Mouse (Mus musculus) heart, embryonic 16.5 days (tissue): ENCODE data around the gene Slc26a3. TPM values are rescaled to one million over a fixed set of nuclear protein-coding genes. Genes with fewer than 3 reads are reported as not detected.

Experiments
- ATAC-seq: fragments of 200-750 bp; cut with Nextera tagmentation; replicated peaks from 2 replicates; pipeline ENCODE4 v1.8.0; 2017; ENCODE audit warnings: moderate number of reproducible peaks; ENCODE audit not compliant: insufficient read depth, low FRiP score; ENCODE audit errors: extremely low read depth
- H3K27ac ChIP-seq: fragments of 300-500 bp; sonication (generic); 2 replicates; pipeline ENCODE4 v1.5.1; 2014; ENCODE audit warnings: mild to moderate bottlenecking, low read length, control low read depth, moderate library complexity
- H3K27me3 ChIP-seq: fragments of 300-500 bp; sonication (generic); 2 replicates; pipeline ENCODE4 v1.6.1; 2014; ENCODE audit warnings: low read length, mixed read lengths; ENCODE audit not compliant: control insufficient read depth, insufficient read depth
- H3K36me3 ChIP-seq: fragments of 300-500 bp; sonication (generic); 2 replicates; pipeline ENCODE4 v1.6.1; 2014; ENCODE audit not compliant: control insufficient read depth, insufficient read depth
- H3K4me1 ChIP-seq: fragments of 300-500 bp; sonication (generic); 2 replicates; pipeline ENCODE4 v1.6.1; 2014; ENCODE audit warnings: low read length, mixed read lengths; ENCODE audit not compliant: control insufficient read depth, insufficient read depth
- H3K4me2 ChIP-seq: fragments of 300-500 bp; sonication (generic); 2 replicates; pipeline ENCODE4 v1.6.1; 2014; ENCODE audit warnings: low read depth, mild to moderate bottlenecking, control low read depth, low read length
- H3K4me3 ChIP-seq: fragments of 300-500 bp; sonication (generic); 2 replicates; pipeline ENCODE4 v1.5.1; 2014; ENCODE audit warnings: mild to moderate bottlenecking, control low read depth, low read length
- H3K9ac ChIP-seq: fragments of 300-500 bp; sonication (generic); 2 replicates; pipeline ENCODE4 v1.6.1; 2014; ENCODE audit warnings: low read length, control low read depth
- H3K9me3 ChIP-seq: fragments of 300-500 bp; sonication (generic); replicated peaks from 2 replicates; pipeline ENCODE4 v1.6.1; 2016; ENCODE audit warnings: low read length; ENCODE audit not compliant: control insufficient read depth
- WGBS: fragments of 180-500 bp; shearing (Covaris S2); extraction: QIAGEN DNeasy Blood & Tissue Kit; methylation state at CpG from one replicate; pipeline ENCODE4 v1.1.7; 2014; 5-methylcytosine and 5-hydroxymethylcytosine counted together
- polyA plus RNA-seq: library from polyadenylated mRNA; unstranded; fragments of >200 nt; fragmentation: Nextera tagmentation; extraction: Ambion mirVana; gene quantifications from 2 replicates; pipeline ENCODE4 v1.2.1, GENCODE M21; 2015

Slc26a3 gene
- polyA plus RNA-seq, 1 experiment from 2014 or later: 0.33 TPM

DNA sequence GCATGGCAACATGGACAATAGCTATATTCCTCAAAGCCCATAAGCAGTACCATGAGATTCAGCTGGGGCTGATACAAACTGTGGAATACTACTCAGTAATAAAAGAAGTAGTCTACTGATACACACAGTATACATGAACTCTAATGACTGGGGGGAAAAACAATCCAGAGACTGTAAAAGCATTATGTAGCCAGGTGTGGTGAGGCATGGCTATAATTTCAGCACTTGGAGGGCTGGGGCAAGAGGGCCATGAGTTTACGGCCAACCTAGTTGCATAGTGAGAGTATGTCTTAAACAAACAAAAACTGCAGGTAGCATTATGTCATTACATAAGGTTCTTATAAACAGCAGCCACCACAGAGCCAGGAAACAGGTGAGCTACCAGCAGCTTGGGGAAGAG, 10.2 kb downstream of the Slc26a3 start:
- Histone ChIP-seq H3K4me1 (no peaks in the 10 kb centered on the region), H3K9ac (no peak overlapping the region), H3K9me3 (no peaks in the 10 kb centered on the region), H3K27me3 (no peaks in the 10 kb centered on the region), H3K4me2 (no peak overlapping the region), H3K4me3 (no peak overlapping the region), H3K27ac (no peak overlapping the region), H3K36me3 (no peaks in the 10 kb centered on the region)
- WGBS: 85% methylated on average over 1 of the region's 1 CpGs
- no peak for ATAC-seq

DNA sequence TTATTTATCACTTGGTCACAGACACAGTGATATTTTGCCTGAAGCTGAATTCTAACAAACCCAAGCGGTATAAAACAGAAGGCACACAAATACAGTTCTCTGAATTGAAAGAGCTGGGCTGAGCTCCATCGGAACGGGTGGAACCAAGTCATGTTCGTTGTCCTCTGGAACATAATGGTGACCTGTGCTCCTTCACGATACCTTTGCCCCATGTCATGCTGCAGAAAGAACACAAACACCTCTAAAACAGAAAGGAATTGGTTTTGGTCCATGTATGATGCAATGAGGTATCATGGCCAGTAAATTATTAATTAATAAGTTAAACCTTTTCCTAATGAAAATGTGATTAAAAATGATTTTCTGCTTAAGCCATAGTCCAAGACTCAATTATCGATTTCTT, 11.3 kb downstream of the Slc26a3 start:
- Histone ChIP-seq H3K36me3 (no peaks in the 10 kb centered on the region), H3K27me3 (no peaks in the 10 kb centered on the region), H3K4me2 (no peak overlapping the region), H3K4me1 (no peaks in the 10 kb centered on the region), H3K9ac (no peak overlapping the region), H3K27ac (no peak overlapping the region), H3K9me3 (no peaks in the 10 kb centered on the region), H3K4me3 (no peak overlapping the region)
- no peak for ATAC-seq
- WGBS: 88% methylated on average over 6 of the region's 6 CpGs

DNA sequence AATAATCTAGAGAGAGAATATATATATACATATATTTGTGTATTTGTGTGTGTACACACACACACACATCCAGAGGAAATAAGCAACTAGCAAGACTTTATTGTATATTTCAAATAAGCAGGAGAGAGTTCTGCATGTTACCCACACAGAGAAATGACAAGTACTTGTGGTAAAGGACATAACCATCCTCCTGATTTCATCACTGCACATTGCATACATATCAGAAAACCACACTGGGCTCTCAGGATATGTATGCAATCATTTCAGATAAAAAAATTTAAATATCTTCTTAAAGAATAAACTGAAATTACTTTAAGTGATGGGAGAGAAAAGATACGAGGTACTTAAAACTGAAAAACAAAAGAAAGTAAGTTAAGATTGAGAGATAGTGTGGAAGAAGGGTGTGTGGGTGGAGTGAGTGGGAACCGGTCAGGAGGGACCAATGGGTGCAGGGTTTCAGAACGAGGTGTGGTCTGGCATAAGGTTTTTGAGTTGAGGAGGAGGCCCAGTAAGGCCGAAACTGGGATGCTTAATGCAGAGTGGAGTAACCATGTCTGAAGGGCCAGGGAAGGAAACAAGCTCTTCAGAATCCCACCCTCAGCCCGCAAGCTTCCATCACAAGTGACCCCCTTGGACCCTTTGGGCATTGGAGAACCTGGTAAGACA, 14.0 kb downstream of the Slc26a3 start:
- no peaks in the 10 kb centered on the region for H3K27me3 ChIP-seq
- no peak overlapping the region for H3K9ac ChIP-seq
- ATAC-seq: no peak
- H3K9me3 ChIP-seq: no peaks in the 10 kb centered on the region
- no peak overlapping the region for H3K27ac ChIP-seq
- H3K4me1 ChIP-seq: no peaks in the 10 kb centered on the region
- H3K36me3 ChIP-seq: no peaks in the 10 kb centered on the region
- 66% methylated on average over 5 of the region's 5 CpGs for WGBS
- no peak overlapping the region for H3K4me3 ChIP-seq
- no peak overlapping the region for H3K4me2 ChIP-seq

DNA sequence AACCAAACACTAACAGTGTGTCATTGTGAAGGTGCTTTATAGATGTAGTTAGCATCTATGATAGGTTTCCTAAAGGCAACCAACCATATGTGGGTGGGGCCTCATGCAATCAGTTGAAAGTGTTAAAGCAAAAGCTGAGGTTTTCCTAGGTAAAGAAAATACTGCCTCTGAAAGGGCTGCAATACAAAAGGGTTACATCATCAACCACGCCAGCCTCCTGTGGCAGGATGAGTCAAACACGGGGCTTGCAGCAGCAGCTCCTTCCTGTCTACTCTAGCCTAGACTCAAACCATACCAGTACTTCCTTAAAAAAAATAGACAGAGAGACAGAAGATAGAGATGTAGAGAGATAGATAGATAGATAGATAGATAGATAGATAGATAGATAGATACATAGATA, 25.3 kb downstream of the Slc26a3 start:
- H3K27me3 ChIP-seq: no peaks in the 10 kb centered on the region
- no peak overlapping the region for H3K4me2 ChIP-seq
- H3K27ac ChIP-seq: no peak overlapping the region
- H3K36me3 ChIP-seq: no peaks in the 10 kb centered on the region
- no peak overlapping the region for H3K4me3 ChIP-seq
- no peaks in the 10 kb centered on the region for H3K9me3 ChIP-seq
- no peak overlapping the region for H3K9ac ChIP-seq
- 55% methylated on average over 2 of the region's 2 CpGs for WGBS
- no peak for ATAC-seq
- no peaks in the 10 kb centered on the region for H3K4me1 ChIP-seq

DNA sequence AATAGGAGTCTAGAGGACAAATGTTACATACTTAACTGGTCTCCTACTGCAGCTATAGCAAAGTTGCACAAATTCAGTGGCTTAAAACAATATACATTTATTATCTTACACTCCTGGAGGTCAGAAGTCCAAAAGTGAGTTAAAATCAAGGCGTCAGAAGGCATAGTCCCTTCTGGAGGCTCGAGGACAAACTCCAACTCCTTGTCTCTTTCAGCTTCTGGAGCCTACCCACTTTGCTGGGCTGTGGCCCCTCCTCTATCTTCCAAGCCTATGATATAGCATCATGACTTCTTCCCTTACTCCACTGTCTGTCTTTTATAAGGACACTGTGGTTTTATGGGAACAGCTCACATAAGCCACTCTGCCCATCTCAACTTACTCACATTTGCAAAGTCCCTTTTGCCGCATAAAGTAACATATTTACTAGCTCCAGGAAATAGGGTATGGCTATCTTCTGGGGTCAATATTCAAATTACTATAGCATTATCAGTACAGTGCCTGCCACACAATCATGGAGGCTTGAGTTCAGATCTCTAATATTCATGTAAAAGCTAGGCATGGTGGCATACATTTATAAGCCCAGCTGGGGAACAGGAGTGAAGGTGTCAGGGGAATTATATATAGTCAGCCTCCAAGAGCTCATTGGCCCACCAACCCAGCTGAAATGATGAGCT, 31.4 kb downstream of the Slc26a3 start:
- ATAC-seq: no peak
- no peaks in the 10 kb centered on the region for H3K27me3 ChIP-seq
- H3K4me1 ChIP-seq: peaks cover 2% of the 10 kb centered on the region; the same call in 1 of the 2 replicates
- H3K36me3 ChIP-seq: no peaks in the 10 kb centered on the region
- no peak overlapping the region for H3K27ac ChIP-seq
- WGBS: 68% methylated on average over 3 of the region's 3 CpGs
- H3K9ac ChIP-seq: no peak overlapping the region
- H3K4me3 ChIP-seq: no peak overlapping the region
- no peaks in the 10 kb centered on the region for H3K9me3 ChIP-seq
- no peak overlapping the region for H3K4me2 ChIP-seq

DNA sequence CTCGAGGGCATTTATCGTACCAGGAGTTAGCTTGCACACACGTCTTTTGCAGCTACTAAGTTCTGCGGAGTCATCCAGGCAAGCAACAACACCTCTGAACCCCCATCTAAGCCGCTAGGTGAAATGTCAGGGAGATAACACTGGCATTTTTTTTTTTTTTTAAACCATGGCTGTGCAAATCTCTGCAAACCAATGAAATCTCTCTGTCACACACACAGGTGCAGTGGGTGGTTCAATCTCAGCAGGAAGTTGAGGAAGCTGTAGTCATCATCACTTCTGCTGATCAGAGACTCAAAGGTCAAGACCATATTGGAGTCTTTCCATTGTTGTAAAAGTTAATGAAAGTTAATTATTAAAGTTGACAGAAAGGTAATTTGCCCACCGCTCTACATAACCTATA, 47.1 kb downstream of the Slc26a3 start:
- 57% methylated on average over 6 of the region's 6 CpGs for WGBS
- Histone ChIP-seq H3K9me3 (no peaks in the 10 kb centered on the region), H3K27me3 (peaks cover under 1% of the 10 kb centered on the region; the same call in 1 of the 2 replicates), H3K27ac (no peak overlapping the region), H3K36me3 (no peaks in the 10 kb centered on the region), H3K4me3 (no peak overlapping the region), H3K4me2 (no peak overlapping the region), H3K4me1 (no peaks in the 10 kb centered on the region), H3K9ac (no peak overlapping the region)
- ATAC-seq: no peak

DNA sequence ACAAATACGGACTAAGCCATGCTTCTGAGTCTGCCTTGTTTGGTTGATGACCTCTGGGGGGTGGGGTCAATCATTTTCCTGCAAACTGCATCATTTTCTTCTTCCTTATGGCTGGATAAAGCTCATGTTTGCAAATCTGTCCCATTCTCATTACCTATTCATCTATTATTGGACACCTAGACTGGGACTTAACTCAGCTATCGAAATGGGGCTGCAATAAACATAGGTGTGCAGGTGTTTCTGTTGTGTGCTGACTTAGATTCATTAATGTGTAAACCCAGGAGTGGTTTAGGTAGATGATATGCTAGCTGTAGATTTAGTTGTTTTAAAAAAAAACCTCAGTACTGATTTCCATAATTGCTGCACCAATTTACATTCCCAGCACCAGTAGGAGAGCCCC, 48.9 kb downstream of the Slc26a3 start:
- H3K4me3 ChIP-seq: no peak overlapping the region
- H3K4me2 ChIP-seq: no peak overlapping the region
- H3K9ac ChIP-seq: no peak overlapping the region
- no peaks in the 10 kb centered on the region for H3K36me3 ChIP-seq
- WGBS: 80% methylated on average over 2 of the region's 2 CpGs
- H3K27me3 ChIP-seq: peaks cover 2% of the 10 kb centered on the region; the same call in 1 of the 2 replicates
- peaks cover 7% of the 10 kb centered on the region; the same call in 1 of the 2 replicates for H3K4me1 ChIP-seq
- no peak overlapping the region for H3K27ac ChIP-seq
- no peak for ATAC-seq
- H3K9me3 ChIP-seq: no peaks in the 10 kb centered on the region

DNA sequence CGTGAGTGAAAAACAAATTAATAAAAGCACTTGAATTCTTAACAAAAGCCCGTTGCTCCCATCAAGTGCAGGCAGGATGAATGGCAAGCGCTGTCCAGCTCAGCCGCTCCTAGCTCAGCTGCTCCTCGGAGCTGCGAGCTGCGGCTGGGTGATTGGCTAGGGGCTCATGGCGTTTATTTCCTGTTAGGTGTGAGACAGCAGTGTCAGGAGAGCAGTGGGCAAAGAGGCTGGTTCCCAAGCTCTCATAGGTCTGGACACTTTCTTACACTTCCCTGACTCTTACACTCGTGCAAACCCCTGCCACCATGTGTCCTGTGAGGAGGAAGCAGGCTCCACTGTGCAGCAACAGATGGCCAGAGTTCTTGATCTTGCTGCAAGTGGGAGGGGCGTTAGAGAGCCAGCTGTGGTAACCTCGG, 53.5 kb downstream of the Slc26a3 start:
- H3K9me3 ChIP-seq: no peaks in the 10 kb centered on the region
- peaks cover 7% of the 10 kb centered on the region; the same call in 1 of the 2 replicates for H3K4me1 ChIP-seq
- H3K27ac ChIP-seq: no peak overlapping the region
- peaks cover 2% of the 10 kb centered on the region; the same call in 1 of the 2 replicates for H3K27me3 ChIP-seq
- H3K36me3 ChIP-seq: no peaks in the 10 kb centered on the region
- ATAC-seq: peak; percentile 67; the same call in 1 of the 2 replicates
- peak overlapping the region; percentile 71 for H3K4me2 ChIP-seq
- no peak overlapping the region for H3K9ac ChIP-seq
- H3K4me3 ChIP-seq: peak overlapping the region; percentile 38
- WGBS: 1% methylated on average over 11 of the region's 11 CpGs

DNA sequence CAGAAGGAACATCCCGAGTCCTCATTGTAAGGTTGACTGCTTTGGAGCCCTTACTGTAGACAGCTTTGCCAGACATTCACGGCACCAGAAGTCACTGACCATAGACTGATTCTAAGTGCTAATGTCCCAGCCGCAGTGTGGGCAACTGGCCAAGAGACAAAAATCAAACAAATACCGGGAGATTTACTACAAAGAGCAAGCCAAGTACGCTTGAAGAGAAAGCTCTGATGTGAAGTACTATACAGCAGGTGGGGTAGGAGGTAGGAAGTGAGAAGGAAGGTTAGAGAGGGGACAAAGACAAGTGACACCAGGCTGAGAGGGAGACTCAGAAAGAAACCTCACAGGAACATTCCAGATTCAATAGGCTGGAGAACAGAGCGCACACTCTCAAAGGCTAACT, 54.2 kb downstream of the Slc26a3 start:
- ATAC-seq: no peak
- Histone ChIP-seq H3K27ac (no peak overlapping the region), H3K27me3 (peaks cover 2% of the 10 kb centered on the region; the same call in 1 of the 2 replicates), H3K36me3 (no peaks in the 10 kb centered on the region), H3K4me1 (peaks cover 7% of the 10 kb centered on the region; the same call in 1 of the 2 replicates), H3K9me3 (no peaks in the 10 kb centered on the region), H3K4me2 (peak overlapping the region; percentile 71; the same call in 1 of the 2 replicates), H3K4me3 (no peak overlapping the region), H3K9ac (no peak overlapping the region)
- WGBS: 45% methylated on average over 6 of the region's 6 CpGs
